Mouse (Mus musculus): ENCODE measurements at regions not wholly inside any gene's neighbourhood (a gene's known extent, or its start where the extent isn't known, plus 50 kb on each side); places are given as distances from the start of the nearest gene placed in this dataset.
A peak's percentile ranks its signal among the peaks of the same experiment; 100 is the strongest.

DNA sequence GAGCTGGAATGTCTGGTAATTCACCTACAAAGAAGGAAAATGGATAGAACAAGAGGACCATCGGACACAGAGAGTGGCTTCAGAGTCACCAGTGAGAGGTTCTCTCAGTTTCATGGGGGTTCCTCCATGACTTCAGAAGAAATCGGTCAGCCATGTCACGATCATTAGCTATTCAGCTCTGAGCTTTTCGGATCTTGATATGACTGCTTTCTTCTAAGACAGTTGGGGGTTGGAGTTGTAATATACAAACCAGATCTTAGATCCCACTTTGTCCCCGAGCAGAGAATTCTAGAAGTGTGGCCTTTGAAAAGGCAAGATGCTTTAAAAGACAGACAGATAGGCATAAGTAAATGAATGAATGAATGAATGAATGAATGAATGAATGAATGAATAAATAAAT is 76.9 kb upstream of the Syt13 start:
- no peak overlapping the region for H3K4me3 ChIP-seq
- no peak for ATAC-seq (ENCODE audit: insufficient number of reproducible peaks, insufficient read depth, low FRiP score, low TSS enrichment, low read depth)
- 88% methylated on average over 5 of the region's 5 CpGs for WGBS
- H3K27me3 ChIP-seq, result no peaks in the 10 kb centered on the region; the same call in 1 of the 2 replicates
- H3K9me3 ChIP-seq, result no peaks in the 10 kb centered on the region
- H3K9ac ChIP-seq, result no peak overlapping the region
- no peak overlapping the region for H3K4me2 ChIP-seq
- no peak overlapping the region for H3K27ac ChIP-seq
- no peaks in the 10 kb centered on the region for H3K36me3 ChIP-seq
- no peaks in the 10 kb centered on the region for H3K4me1 ChIP-seq

DNA sequence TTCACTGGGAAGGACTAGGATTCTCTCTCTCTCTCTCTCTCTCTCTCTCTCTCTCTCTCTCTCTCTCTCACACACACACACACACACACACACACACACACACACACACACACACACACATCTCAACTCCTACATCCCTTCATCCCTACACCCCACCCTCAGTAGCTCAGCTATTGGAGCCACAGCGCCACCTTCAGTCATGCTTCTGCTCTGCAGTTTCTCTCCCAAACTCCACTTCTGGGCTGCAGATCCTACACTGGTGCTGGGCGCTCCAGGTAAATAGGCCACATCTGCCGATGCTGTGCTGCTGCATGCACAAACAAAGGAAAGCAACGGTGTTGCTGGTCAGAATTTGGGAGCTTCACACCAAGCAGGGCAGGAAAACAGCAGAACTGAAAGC is 74.9 kb upstream of the Syt13 start:
- Histone ChIP-seq H3K4me2 (no peak overlapping the region), H3K36me3 (no peaks in the 10 kb centered on the region), H3K27ac (no peak overlapping the region), H3K9me3 (no peaks in the 10 kb centered on the region), H3K4me3 (no peak overlapping the region), H3K9ac (no peak overlapping the region), H3K4me1 (peaks cover 5% of the 10 kb centered on the region), H3K27me3 (no peaks in the 10 kb centered on the region; the same call in 1 of the 2 replicates)
- WGBS, result 20% methylated on average over 4 of the region's 4 CpGs
- no peak for ATAC-seq (ENCODE audit: insufficient number of reproducible peaks, insufficient read depth, low FRiP score, low TSS enrichment, low read depth)

DNA sequence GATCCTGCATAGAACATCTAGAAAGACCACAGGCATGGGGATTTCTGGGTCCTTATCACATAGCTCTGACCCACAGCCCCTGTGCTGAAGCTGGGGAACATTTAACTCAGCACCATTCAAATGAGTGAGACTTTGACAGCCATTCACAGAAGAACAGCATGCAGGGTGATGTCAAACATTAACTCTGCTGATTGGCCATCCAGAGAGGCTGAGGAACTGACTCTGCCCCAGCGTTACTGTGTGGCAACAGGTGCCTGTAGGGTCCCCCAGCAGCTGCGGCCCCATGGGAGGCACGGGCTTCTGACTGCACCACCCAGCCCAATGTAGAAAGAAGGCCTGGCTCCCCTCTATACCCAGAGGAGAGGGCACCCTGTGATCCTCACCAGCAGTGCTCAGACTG is 73.3 kb upstream of the Syt13 start:
- no peak for ATAC-seq (ENCODE audit: insufficient number of reproducible peaks, insufficient read depth, low FRiP score, low TSS enrichment, low read depth)
- WGBS, result 40% methylated on average over 3 of the region's 3 CpGs
- Histone ChIP-seq H3K9me3 (no peaks in the 10 kb centered on the region), H3K36me3 (no peaks in the 10 kb centered on the region), H3K4me3 (no peak overlapping the region), H3K4me2 (no peak overlapping the region), H3K27ac (no peak overlapping the region), H3K4me1 (peaks cover 12% of the 10 kb centered on the region), H3K9ac (no peak overlapping the region), H3K27me3 (no peaks in the 10 kb centered on the region; the same call in 1 of the 2 replicates)

DNA sequence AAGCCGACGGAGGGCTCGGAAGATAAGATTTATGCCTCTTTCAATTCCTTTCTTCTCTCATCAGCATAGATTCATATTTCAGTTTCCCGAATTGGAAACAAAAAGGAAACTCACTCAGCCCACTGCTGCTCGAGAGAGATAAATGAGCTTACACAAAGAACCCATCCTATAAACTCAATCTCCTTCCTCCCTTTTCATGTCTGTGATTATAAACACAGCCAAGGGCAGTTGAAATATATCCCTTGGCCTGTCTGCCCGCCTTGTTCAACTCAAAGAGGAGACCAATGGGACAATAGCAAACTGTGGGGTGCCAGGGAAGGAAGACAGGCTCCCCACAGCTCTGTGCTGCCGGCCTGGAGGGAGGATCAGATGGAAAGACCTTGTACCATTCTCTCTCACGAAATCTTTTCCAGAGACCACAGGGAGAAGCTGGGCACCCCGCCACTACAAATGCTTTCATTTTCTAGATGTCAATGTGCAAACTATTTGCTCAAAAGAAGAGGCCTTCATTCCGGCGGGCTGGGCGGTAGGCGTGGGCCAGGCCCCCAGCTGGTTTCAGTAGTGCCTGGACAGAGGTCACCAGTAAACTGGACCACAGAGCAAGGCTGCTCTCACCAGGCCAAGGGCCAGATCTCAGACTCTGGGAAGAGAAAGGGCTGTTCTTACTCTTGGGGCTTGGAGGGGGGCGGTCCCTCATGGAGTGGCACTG is 69.7 kb upstream of the Syt13 start:
- Histone ChIP-seq H3K27me3 (no peaks in the 10 kb centered on the region; the same call in 1 of the 2 replicates), H3K4me1 (peaks cover 12% of the 10 kb centered on the region), H3K9ac (peak overlapping the region; percentile 11; the same call in 1 of the 2 replicates), H3K4me3 (no peak overlapping the region), H3K27ac (peak overlapping the region; percentile 55), H3K36me3 (no peaks in the 10 kb centered on the region), H3K4me2 (no peak overlapping the region), H3K9me3 (no peaks in the 10 kb centered on the region)
- WGBS, result 31% methylated on average over 14 of the region's 14 CpGs
- no peak for ATAC-seq (ENCODE audit: insufficient number of reproducible peaks, insufficient read depth, low FRiP score, low TSS enrichment, low read depth)

DNA sequence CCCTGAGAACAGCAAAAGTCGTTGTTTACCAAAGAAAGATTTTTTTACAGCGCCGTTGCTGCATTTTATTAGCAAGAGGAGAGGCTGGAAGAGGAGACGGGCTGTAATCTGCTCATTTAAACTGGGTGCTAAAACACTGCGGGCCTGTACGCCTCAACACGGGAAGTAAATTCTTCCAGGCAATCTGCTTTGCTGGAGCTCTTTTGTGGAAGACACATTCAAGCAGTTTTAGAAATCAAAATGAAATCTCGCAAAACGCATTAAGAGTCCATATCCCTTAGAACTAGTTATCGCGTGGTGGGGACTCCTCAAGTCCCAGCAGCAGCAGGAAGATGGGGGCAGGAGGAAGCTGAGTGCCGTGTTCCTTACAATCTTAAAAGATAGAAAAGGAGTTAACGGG is 65.9 kb upstream of the Syt13 start:
- Histone ChIP-seq H3K27ac (no peak overlapping the region), H3K9ac (no peak overlapping the region), H3K4me2 (no peak overlapping the region), H3K36me3 (no peaks in the 10 kb centered on the region), H3K4me1 (peaks cover 15% of the 10 kb centered on the region), H3K9me3 (no peaks in the 10 kb centered on the region), H3K4me3 (no peak overlapping the region), H3K27me3 (no peaks in the 10 kb centered on the region)
- no peak for ATAC-seq (ENCODE audit: insufficient number of reproducible peaks, insufficient read depth, low FRiP score, low TSS enrichment, low read depth)
- 61% methylated on average over 13 of the region's 13 CpGs for WGBS

DNA sequence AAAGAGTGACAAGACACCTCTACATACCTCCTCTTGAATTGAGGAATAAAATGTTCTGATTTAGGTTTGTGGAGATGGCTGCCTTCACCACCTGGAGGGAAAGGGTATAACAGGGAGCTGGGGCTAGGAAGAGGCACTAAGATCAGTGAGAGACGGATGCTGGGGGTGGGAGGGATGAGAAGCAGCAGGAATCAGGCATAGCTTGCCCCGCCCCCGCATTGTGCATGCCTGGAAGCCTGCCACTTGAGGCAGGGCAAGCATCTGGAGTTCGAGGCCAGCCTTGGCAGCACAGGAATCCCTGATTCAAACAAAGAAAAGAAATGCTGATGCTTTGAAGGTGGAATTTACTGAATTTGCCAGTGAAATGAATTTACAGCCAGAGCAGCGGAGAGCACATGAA is 63.6 kb upstream of the Syt13 start:
- H3K36me3 ChIP-seq, result no peaks in the 10 kb centered on the region
- no peaks in the 10 kb centered on the region for H3K9me3 ChIP-seq
- no peak for ATAC-seq (ENCODE audit: insufficient number of reproducible peaks, insufficient read depth, low FRiP score, low TSS enrichment, low read depth)
- peaks cover 3% of the 10 kb centered on the region; the same call in 1 of the 2 replicates for H3K4me1 ChIP-seq
- no peak overlapping the region for H3K4me2 ChIP-seq
- no peak overlapping the region for H3K27ac ChIP-seq
- H3K9ac ChIP-seq, result no peak overlapping the region
- 43% methylated on average over 5 of the region's 5 CpGs for WGBS
- no peaks in the 10 kb centered on the region for H3K27me3 ChIP-seq
- H3K4me3 ChIP-seq, result no peak overlapping the region

GRCm38 (mm10) chr2:92853175-92853574 is 61.7 kb upstream of the Syt13 start:
- WGBS, result 75% methylated on average over 3 of the region's 3 CpGs

DNA sequence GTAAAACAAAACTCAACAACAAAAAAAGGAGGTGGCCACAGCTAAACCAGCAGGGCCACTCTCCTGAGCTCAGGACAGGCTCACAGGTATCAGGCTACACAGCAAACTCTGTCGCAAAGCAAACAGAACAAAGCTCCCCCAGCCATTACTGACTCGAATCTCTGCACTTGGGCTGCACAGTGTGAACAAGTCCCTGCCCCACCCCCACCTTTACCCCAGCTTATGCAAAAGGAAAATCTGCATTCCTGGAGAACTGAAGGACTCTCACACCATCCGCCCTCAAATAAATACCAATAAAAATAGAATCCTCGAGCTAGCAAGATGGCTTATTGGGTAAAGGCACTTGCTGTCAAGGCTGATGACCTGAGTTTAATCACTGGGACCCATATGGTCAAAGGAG is 60.6 kb upstream of the Syt13 start:
- no peak overlapping the region for H3K27ac ChIP-seq
- WGBS, result 51% methylated on average over 4 of the region's 4 CpGs
- H3K4me1 ChIP-seq, result peaks cover 3% of the 10 kb centered on the region; the same call in 1 of the 2 replicates
- ATAC-seq (ENCODE audit: insufficient number of reproducible peaks, insufficient read depth, low FRiP score, low TSS enrichment, low read depth), result no peak
- H3K9ac ChIP-seq, result no peak overlapping the region
- H3K27me3 ChIP-seq, result no peaks in the 10 kb centered on the region
- no peaks in the 10 kb centered on the region for H3K36me3 ChIP-seq
- H3K4me2 ChIP-seq, result no peak overlapping the region
- H3K4me3 ChIP-seq, result no peak overlapping the region
- H3K9me3 ChIP-seq, result no peaks in the 10 kb centered on the region

More at GRCm38 (mm10) chr2:92853175-92853574, 61.7 kb upstream of the Syt13 start:
- Histone ChIP-seq H3K27me3 (no peaks in the 10 kb centered on the region), H3K4me2 (no peak overlapping the region), H3K9ac (no peak overlapping the region), H3K27ac (no peak overlapping the region), H3K4me1 (peaks cover 3% of the 10 kb centered on the region; the same call in 1 of the 2 replicates), H3K4me3 (no peak overlapping the region), H3K9me3 (no peaks in the 10 kb centered on the region), H3K36me3 (no peaks in the 10 kb centered on the region)
- no peak for ATAC-seq (ENCODE audit: insufficient number of reproducible peaks, insufficient read depth, low FRiP score, low TSS enrichment, low read depth)

DNA sequence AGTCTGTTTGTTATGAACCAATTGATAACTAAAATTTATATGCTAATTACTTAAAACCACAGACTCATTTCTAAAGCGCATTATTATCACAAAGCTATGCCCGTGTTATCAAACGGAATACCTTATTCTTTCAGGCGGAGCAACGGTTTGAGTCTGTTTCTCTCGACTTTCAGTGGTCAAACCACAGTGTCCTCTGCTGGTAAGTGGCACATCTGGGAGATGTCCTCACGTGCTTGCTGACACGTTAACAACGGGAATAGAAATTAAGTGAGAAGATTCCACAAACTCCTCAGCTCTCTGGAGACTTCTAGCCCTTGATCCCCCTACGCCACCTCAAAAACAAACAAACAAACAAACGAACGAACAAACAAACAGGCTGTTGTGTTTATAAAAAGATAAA is 58.9 kb upstream of the Syt13 start:
- no peak overlapping the region for H3K4me2 ChIP-seq
- H3K9me3 ChIP-seq, result no peaks in the 10 kb centered on the region
- H3K27me3 ChIP-seq, result no peaks in the 10 kb centered on the region
- WGBS, result 76% methylated on average over 12 of the region's 12 CpGs
- no peak overlapping the region for H3K27ac ChIP-seq
- peaks cover 15% of the 10 kb centered on the region for H3K4me1 ChIP-seq
- H3K36me3 ChIP-seq, result no peaks in the 10 kb centered on the region
- no peak for ATAC-seq (ENCODE audit: insufficient number of reproducible peaks, insufficient read depth, low FRiP score, low TSS enrichment, low read depth)
- no peak overlapping the region for H3K9ac ChIP-seq
- no peak overlapping the region for H3K4me3 ChIP-seq

- H3K27ac ChIP-seq, result peak overlapping the region; percentile 62
- WGBS, result 57% methylated on average over 8 of the region's 8 CpGs
- peaks cover 7% of the 10 kb centered on the region for H3K9me3 ChIP-seq
- ATAC-seq (ENCODE audit: insufficient number of reproducible peaks, insufficient read depth, low FRiP score, low TSS enrichment, low read depth), result no peak
- no peak overlapping the region for H3K4me3 ChIP-seq
- H3K27me3 ChIP-seq, result no peaks in the 10 kb centered on the region
- H3K4me2 ChIP-seq, result no peak overlapping the region
- H3K4me1 ChIP-seq, result peaks cover 12% of the 10 kb centered on the region
- H3K9ac ChIP-seq, result no peak overlapping the region
- no peaks in the 10 kb centered on the region for H3K36me3 ChIP-seq
Measured at GRCm38 (mm10) chr2:92860502-92861197, 54.2 kb upstream of the Syt13 start.

Measured in embryonic facial prominence, embryonic 13.5 days (tissue).